Mouse (Mus musculus): ENCODE results near the gene Slc12a8. TPM values are rescaled to one million over a fixed set of nuclear protein-coding genes. Genes with fewer than 3 reads are reported as not detected.

Slc12a8 gene
- polyA plus RNA-seq, 1 experiment from 2014 or later, result 1.3 TPM

DNA sequence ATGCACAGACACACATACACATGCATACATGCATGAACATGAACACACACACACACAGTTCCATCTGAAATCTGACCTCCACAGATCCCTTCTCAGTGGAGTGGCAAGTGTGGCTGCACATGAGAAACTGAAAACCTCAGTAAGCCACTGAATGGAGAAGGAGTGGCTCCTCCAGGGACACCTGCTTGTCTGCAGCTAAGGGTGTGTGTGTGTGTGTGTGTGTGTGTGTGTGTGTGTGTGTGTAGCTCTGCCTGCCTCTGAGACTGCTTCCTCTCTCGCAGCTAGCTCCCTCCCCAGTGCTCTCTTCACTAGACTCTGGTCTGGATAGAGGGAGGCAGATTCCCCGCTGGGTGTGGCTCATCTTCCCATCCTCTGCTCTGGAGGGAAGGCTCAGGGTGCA lies 92.4 kb downstream of the Slc12a8 start:
- peaks cover 21% of the 10 kb centered on the region for H3K4me1 ChIP-seq (ENCODE audit: control insufficient read depth, insufficient read depth, low read length)
- 64% methylated on average over 2 of the region's 2 CpGs for WGBS
- H3K27ac ChIP-seq (ENCODE audit: low read depth, low read length), result no peak overlapping the region
- no peak overlapping the region for H3K9ac ChIP-seq (ENCODE audit: low read length)
- H3K27me3 ChIP-seq (ENCODE audit: control insufficient read depth, insufficient read depth, low read length), result no peaks in the 10 kb centered on the region
- no peaks in the 10 kb centered on the region for H3K9me3 ChIP-seq (ENCODE audit: control insufficient read depth, low read length)
- no peak overlapping the region for H3K4me3 ChIP-seq (ENCODE audit: low read depth, low read length)
- H3K4me2 ChIP-seq, result no peak overlapping the region
- H3K36me3 ChIP-seq (ENCODE audit: control insufficient read depth, insufficient read depth, low read length), result no peaks in the 10 kb centered on the region
- no peak for DNase-seq (ENCODE audit: low spot score, missing footprints)
- ATAC-seq (ENCODE audit: low FRiP score), result no peak

DNA sequence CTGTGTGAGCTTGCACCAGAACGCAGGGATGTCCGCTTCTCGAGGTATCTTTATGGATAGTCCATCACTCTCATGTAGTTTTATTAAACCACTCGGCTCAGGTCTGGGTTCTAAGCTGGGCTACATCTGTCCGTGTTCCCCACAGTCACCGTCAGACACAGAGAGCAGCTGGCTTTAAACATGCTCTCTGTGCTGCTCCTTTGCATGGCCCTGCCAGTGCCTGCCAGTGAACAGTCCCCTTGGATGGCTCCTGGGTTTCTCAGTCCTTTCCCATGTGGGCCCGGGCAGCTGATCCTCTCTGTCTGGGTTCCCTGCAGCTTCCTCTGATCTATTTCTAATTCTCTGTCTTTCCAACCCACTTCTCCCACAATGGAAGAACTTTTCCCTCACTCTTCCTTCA lies 93.3 kb downstream of the Slc12a8 start:
- no peak overlapping the region for H3K4me2 ChIP-seq
- H3K9me3 ChIP-seq (ENCODE audit: control insufficient read depth, low read length), result no peaks in the 10 kb centered on the region
- WGBS, result 86% methylated on average over 7 of the region's 7 CpGs
- H3K9ac ChIP-seq (ENCODE audit: low read length), result no peak overlapping the region
- no peak for ATAC-seq (ENCODE audit: low FRiP score)
- peaks cover 16% of the 10 kb centered on the region for H3K4me1 ChIP-seq (ENCODE audit: control insufficient read depth, insufficient read depth, low read length)
- no peak overlapping the region for H3K27ac ChIP-seq (ENCODE audit: low read depth, low read length)
- no peaks in the 10 kb centered on the region for H3K36me3 ChIP-seq (ENCODE audit: control insufficient read depth, insufficient read depth, low read length)
- no peak for DNase-seq (ENCODE audit: low spot score, missing footprints)
- no peaks in the 10 kb centered on the region for H3K27me3 ChIP-seq (ENCODE audit: control insufficient read depth, insufficient read depth, low read length)
- H3K4me3 ChIP-seq (ENCODE audit: low read depth, low read length), result no peak overlapping the region

DNA sequence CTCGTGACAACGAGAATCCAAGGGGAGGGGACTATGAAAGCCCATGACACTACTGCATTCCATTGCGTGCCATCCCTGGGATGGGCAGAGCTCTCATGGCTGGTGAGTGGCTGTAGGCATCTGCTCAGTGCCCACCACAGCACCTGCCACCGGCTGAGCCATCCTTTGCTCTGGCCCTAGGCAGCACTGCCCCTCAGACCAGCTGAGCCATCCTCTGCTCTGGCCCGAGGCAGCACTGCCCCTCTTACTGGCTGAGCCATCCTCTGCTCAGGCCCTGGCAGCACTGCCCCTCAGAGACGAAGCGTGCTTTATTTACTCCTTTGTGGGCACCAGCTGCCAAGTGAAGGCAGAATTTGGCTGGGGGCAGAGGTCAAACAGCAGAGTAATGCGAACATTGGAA lies 94.2 kb downstream of the Slc12a8 start:
- Histone ChIP-seq H3K9ac (ENCODE audit: low read length) (no peak overlapping the region), H3K27me3 (ENCODE audit: control insufficient read depth, insufficient read depth, low read length) (no peaks in the 10 kb centered on the region), H3K4me3 (ENCODE audit: low read depth, low read length) (no peak overlapping the region), H3K9me3 (ENCODE audit: control insufficient read depth, low read length) (no peaks in the 10 kb centered on the region), H3K36me3 (ENCODE audit: control insufficient read depth, insufficient read depth, low read length) (no peaks in the 10 kb centered on the region), H3K4me2 (no peak overlapping the region), H3K4me1 (ENCODE audit: control insufficient read depth, insufficient read depth, low read length) (peaks cover 10% of the 10 kb centered on the region), H3K27ac (ENCODE audit: low read depth, low read length) (no peak overlapping the region)
- 81% methylated on average over 8 of the region's 8 CpGs for WGBS
- ATAC-seq (ENCODE audit: low FRiP score), result no peak
- DNase-seq (ENCODE audit: low spot score, missing footprints), result no peak

DNA sequence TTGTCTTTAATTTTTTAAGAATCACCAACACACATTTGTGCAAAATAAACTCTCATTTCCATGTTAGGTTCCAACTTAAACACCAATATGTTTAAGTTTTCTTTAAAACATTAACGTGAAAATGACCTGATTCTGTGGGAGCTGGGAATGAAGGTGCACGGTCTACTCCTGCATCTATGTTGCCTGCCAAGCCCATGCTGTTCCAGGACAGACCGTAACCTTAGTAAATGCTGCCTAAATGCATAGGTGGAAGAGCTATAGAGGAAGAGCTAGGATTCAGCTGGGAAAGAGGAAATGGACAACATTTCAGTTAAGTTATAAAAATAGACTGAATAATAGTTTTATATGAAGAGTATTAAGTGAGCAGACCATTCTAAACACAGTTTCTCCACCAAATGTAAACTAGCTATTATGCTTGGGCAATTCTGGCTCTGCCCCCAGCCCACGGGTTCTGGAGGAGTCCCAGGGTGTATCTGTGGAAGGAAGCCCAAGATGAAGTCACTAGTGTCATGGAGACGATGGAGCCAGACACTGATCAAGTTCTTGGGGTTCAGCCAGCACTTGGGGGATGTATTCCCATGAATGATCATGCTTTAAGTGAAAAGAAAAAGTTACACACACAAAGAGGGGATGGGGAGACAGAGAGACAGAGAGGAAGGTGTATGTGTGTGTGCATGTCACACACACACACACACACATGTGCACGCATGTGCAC lies 95.1 kb downstream of the Slc12a8 start:
- Histone ChIP-seq H3K36me3 (ENCODE audit: control insufficient read depth, insufficient read depth, low read length) (no peaks in the 10 kb centered on the region), H3K27me3 (ENCODE audit: control insufficient read depth, insufficient read depth, low read length) (no peaks in the 10 kb centered on the region), H3K9me3 (ENCODE audit: control insufficient read depth, low read length) (no peaks in the 10 kb centered on the region), H3K4me1 (ENCODE audit: control insufficient read depth, insufficient read depth, low read length) (peaks cover 4% of the 10 kb centered on the region; the same call in 1 of the 2 replicates), H3K27ac (ENCODE audit: low read depth, low read length) (no peak overlapping the region), H3K4me2 (no peak overlapping the region), H3K9ac (ENCODE audit: low read length) (no peak overlapping the region), H3K4me3 (ENCODE audit: low read depth, low read length) (no peak overlapping the region)
- no peak for ATAC-seq (ENCODE audit: low FRiP score)
- WGBS, result 91% methylated on average over 6 of the region's 6 CpGs
- DNase-seq (ENCODE audit: low spot score, missing footprints), result no peak

DNA sequence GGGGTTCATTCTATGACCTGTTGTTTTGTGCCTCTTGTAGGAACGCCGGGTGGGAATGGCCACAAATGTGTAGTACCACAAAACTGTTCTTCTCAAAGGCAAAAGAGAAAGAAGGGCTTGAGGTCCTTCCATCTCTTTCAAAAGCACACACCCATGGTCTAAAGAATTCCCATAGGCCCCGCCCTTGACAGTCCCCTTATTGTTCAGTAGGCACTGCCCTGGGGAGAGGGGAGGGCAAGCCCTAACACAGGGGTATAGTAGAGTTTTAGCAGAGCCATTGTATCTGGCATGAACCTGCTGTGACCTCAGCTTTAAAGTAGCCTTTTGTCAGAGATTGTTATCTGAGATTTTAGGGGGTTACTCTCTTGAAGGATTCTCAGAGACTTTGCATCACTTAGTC lies 98.9 kb downstream of the Slc12a8 start:
- no peaks in the 10 kb centered on the region for H3K9me3 ChIP-seq (ENCODE audit: control insufficient read depth, low read length)
- no peaks in the 10 kb centered on the region for H3K4me1 ChIP-seq (ENCODE audit: control insufficient read depth, insufficient read depth, low read length)
- H3K27ac ChIP-seq (ENCODE audit: low read depth, low read length), result no peak overlapping the region
- ATAC-seq (ENCODE audit: low FRiP score) (no peak), DNase-seq (ENCODE audit: low spot score, missing footprints) (no peak)
- H3K4me3 ChIP-seq (ENCODE audit: low read depth, low read length), result no peak overlapping the region
- H3K27me3 ChIP-seq (ENCODE audit: control insufficient read depth, insufficient read depth, low read length), result no peaks in the 10 kb centered on the region
- 43% methylated on average over 3 of the region's 3 CpGs for WGBS
- H3K4me2 ChIP-seq, result no peak overlapping the region
- H3K36me3 ChIP-seq (ENCODE audit: control insufficient read depth, insufficient read depth, low read length), result no peaks in the 10 kb centered on the region
- no peak overlapping the region for H3K9ac ChIP-seq (ENCODE audit: low read length)

DNA sequence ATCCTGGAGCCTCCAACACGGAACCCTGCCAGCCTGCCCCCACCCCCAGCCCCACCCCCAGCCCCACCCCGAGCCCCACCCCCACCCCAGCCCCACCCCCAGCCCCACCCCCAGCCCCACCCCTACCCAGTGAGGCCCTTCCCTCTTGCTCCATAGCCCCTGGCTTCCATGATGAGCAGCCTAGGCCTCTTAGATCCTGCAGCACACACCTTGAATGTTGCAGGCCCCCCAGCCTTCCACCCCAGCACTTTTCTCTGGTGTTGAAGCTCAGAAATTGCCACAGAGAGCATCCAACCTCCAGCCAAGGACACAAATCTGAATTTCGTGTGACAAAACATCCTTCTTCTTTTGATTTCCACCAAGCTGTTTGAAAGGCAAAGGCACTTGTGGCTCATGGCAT lies 104.7 kb downstream of the Slc12a8 start:
- Histone ChIP-seq H3K4me2 (no peak overlapping the region), H3K27ac (ENCODE audit: low read depth, low read length) (no peak overlapping the region), H3K4me1 (ENCODE audit: control insufficient read depth, insufficient read depth, low read length) (no peaks in the 10 kb centered on the region), H3K9ac (ENCODE audit: low read length) (no peak overlapping the region), H3K4me3 (ENCODE audit: low read depth, low read length) (no peak overlapping the region), H3K9me3 (ENCODE audit: control insufficient read depth, low read length) (no peaks in the 10 kb centered on the region), H3K36me3 (ENCODE audit: control insufficient read depth, insufficient read depth, low read length) (no peaks in the 10 kb centered on the region), H3K27me3 (ENCODE audit: control insufficient read depth, insufficient read depth, low read length) (no peaks in the 10 kb centered on the region)
- no peak for DNase-seq (ENCODE audit: low spot score, missing footprints)
- 80% methylated on average over 2 of the region's 3 CpGs for WGBS
- ATAC-seq (ENCODE audit: low FRiP score), result no peak

DNA sequence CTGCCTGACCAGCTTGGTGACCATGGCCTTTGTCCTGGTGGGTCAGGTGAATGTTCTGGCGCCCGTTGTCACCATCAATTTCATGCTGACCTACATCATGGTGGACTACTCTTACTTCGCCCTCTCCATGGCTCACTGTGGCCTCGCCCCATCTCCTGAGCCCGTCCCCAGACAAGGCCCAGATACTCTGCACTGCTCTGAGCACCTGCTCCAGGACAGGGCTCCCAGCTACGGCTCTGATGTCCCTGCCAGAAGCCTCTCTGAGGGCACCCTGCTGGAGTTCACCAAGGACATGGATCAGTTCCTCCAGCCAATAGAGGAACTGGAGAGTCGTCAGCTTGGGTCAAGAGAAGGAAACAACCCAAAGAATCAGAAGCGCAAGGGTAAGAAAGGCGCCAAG lies 107.5 kb downstream of the Slc12a8 start:
- no peaks in the 10 kb centered on the region for H3K27me3 ChIP-seq (ENCODE audit: control insufficient read depth, insufficient read depth, low read length)
- H3K4me3 ChIP-seq (ENCODE audit: low read depth, low read length), result no peak overlapping the region
- no peaks in the 10 kb centered on the region for H3K4me1 ChIP-seq (ENCODE audit: control insufficient read depth, insufficient read depth, low read length)
- H3K4me2 ChIP-seq, result no peak overlapping the region
- no peak overlapping the region for H3K9ac ChIP-seq (ENCODE audit: low read length)
- H3K9me3 ChIP-seq (ENCODE audit: control insufficient read depth, low read length), result no peaks in the 10 kb centered on the region
- H3K36me3 ChIP-seq (ENCODE audit: control insufficient read depth, insufficient read depth, low read length), result no peaks in the 10 kb centered on the region
- DNase-seq (ENCODE audit: low spot score, missing footprints) (no peak), ATAC-seq (ENCODE audit: low FRiP score) (no peak)
- 94% methylated on average over 9 of the region's 9 CpGs for WGBS
- no peak overlapping the region for H3K27ac ChIP-seq (ENCODE audit: low read depth, low read length)

DNA sequence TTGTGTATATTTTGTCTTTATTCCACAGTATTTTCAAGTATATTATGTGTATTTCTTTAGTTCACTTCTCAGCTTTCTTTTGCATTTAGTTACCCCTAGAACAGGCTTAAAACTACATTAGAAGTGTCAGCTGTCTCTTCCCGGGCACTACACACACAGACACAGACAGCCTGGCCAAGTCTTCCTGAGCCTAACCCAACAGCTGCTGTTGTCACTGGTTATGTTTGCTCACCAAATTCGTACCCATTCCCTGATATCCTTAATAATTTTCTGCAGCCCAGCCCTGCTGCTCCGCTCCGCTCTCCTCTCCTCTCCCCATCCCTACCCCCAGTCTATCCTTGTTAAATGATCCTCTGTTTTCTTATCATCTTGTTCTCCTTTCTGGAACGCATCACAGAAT lies 112.4 kb downstream of the Slc12a8 start:
- Histone ChIP-seq H3K9me3 (ENCODE audit: control insufficient read depth, low read length) (no peaks in the 10 kb centered on the region), H3K4me3 (ENCODE audit: low read depth, low read length) (no peak overlapping the region), H3K27me3 (ENCODE audit: control insufficient read depth, insufficient read depth, low read length) (no peaks in the 10 kb centered on the region), H3K4me2 (no peak overlapping the region), H3K4me1 (ENCODE audit: control insufficient read depth, insufficient read depth, low read length) (no peaks in the 10 kb centered on the region), H3K9ac (ENCODE audit: low read length) (no peak overlapping the region), H3K27ac (ENCODE audit: low read depth, low read length) (no peak overlapping the region), H3K36me3 (ENCODE audit: control insufficient read depth, insufficient read depth, low read length) (no peaks in the 10 kb centered on the region)
- no peak for DNase-seq (ENCODE audit: low spot score, missing footprints)
- WGBS, result 88% methylated on average over 5 of the region's 5 CpGs
- ATAC-seq (ENCODE audit: low FRiP score), result no peak

DNA sequence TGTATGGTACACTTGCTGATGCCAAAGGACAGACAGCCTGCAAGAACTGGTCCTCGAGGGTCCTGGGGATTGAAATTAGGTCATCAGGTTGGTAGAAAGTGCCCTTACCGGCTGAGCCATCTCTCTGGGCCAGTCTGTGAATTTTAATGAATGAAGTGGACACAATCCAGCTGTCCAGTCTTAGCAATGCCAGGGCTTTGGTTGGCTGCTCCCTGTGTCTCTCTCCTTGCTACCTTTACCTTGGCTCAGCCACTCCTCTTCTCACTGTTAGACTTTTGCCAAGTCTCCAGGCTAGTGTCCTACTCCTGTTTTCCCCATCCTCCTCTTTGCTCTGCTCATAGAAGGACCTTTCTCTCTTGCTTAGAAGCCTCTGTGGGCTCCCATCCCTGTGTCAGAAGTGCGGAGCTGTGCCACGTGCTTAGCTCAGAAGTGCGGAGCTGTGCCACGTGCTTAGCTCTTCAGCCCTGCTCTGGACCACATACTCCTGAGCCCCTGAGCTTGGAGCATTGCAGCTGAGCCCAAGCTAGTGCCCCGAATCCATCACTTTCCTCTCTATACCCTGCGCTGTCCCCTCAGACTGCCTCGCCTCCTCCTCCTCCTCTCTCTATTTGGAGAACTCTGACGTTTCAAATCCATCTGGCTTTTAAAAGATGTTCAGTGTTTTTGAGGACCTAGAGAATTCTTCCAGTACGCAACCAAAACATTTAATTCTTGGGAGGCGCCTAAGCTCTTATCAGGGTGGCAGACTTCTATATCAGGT lies 118.9 kb downstream of the Slc12a8 start:
- 86% methylated on average over 12 of the region's 12 CpGs for WGBS
- Histone ChIP-seq H3K4me3 (ENCODE audit: low read depth, low read length) (no peak overlapping the region), H3K4me2 (no peak overlapping the region), H3K27ac (ENCODE audit: low read depth, low read length) (no peak overlapping the region), H3K4me1 (ENCODE audit: control insufficient read depth, insufficient read depth, low read length) (no peaks in the 10 kb centered on the region), H3K9ac (ENCODE audit: low read length) (no peak overlapping the region), H3K27me3 (ENCODE audit: control insufficient read depth, insufficient read depth, low read length) (no peaks in the 10 kb centered on the region), H3K9me3 (ENCODE audit: control insufficient read depth, low read length) (no peaks in the 10 kb centered on the region), H3K36me3 (ENCODE audit: control insufficient read depth, insufficient read depth, low read length) (no peaks in the 10 kb centered on the region)
- ATAC-seq (ENCODE audit: low FRiP score) (no peak), DNase-seq (ENCODE audit: low spot score, missing footprints) (no peak)
